Mouse (Mus musculus) sigmoid colon, adult 10 weeks (tissue): ENCODE data around the gene Btk. TPM values are rescaled to one million over a fixed set of nuclear protein-coding genes. Genes with fewer than 3 reads are reported as not detected.

Source experiments
- polyA plus RNA-seq: library from polyadenylated mRNA; stranded (reverse); fragments of 350-450 nt; fragmentation: Illumina TruSeq; extraction: RNeasy Lipid Tissue Mini Kit (QIAGEN cat#74804); gene quantifications from one replicate; pipeline ENCODE4 v1.2.3, GENCODE M21; 2014; ENCODE audit warnings: low read depth, low replicate concordance

Btk gene
- 6.4 TPM for polyA plus RNA-seq

GRCm38 (mm10) chrX:134582888-134583669, at the start of gene Btk:
TSS of gene Btk (minus strand) at chrX:134583570.

GRCm38 (mm10) chrX:134600659-134601379, 17.4 kb upstream of the Btk start, which contains the start of the genes Gla and Hnrnph2:
TSS of gene Gla (minus strand) at chrX:134601125.
TSS of gene Hnrnph2 (plus strand) at chrX:134601179.

GRCm38 (mm10) chrX:134585103-134586002, 2.0 kb upstream of the Btk start, which contains the start of gene Rpl36a:
TSS of gene Rpl36a (plus strand) at chrX:134585654.

GRCm38 (mm10) chrX:134541145-134541954, 42.0 kb downstream of the Btk start, which contains the start of gene Timm8a1:
TSS of gene Timm8a1 (minus strand) at chrX:134541865.

Other genes starting within 250 kb of the Btk start
- 1.5 TPM for gene Drp2, start 179.0 kb downstream of the Btk start, polyA plus RNA-seq
- not detected for gene Taf7l, start 107.1 kb downstream of the Btk start, polyA plus RNA-seq
- 108 TPM for gene Timm8a1, start 41.7 kb downstream of the Btk start, polyA plus RNA-seq
- gene Rpl36a, start 2.1 kb upstream of the Btk start, polyA plus RNA-seq, result 873 TPM
- 13.8 TPM for gene Gla, start 17.6 kb upstream of the Btk start, polyA plus RNA-seq
- gene Hnrnph2, start 17.6 kb upstream of the Btk start, polyA plus RNA-seq, result 198 TPM
- 2.9 TPM for gene Armcx4, start 102.9 kb upstream of the Btk start, polyA plus RNA-seq
- gene Armcx1, start 134.4 kb upstream of the Btk start, polyA plus RNA-seq, result 27.9 TPM
- 3.1 TPM for gene Armcx6, start 167.8 kb upstream of the Btk start, polyA plus RNA-seq
- gene Armcx3, start 173.0 kb upstream of the Btk start, polyA plus RNA-seq, result 78.9 TPM
- gene Armcx2, start 225.7 kb upstream of the Btk start, polyA plus RNA-seq, result 18.2 TPM